Mouse (Mus musculus) erythroblast, embryonic 14.5 days (primary cell): Measurements from ENCODE around the gene Cpsf7. TPM values are rescaled to one million over a fixed set of nuclear protein-coding genes. Genes with fewer than 3 reads are reported as not detected.
A peak's percentile ranks its signal among the peaks of the same experiment; 100 is the strongest.

Source experiments
- H3K27me3 ChIP-seq: 2 replicates; pipeline ENCODE4 v1.6.1; 2012; ENCODE audit warnings: inconsistent platforms; ENCODE audit not compliant: control insufficient read depth
- H3K36me3 ChIP-seq: 2 replicates; pipeline ENCODE4 v1.6.1; 2012; ENCODE audit warnings: mild to moderate bottlenecking, inconsistent platforms; ENCODE audit not compliant: control insufficient read depth
- H3K4me1 ChIP-seq: 2 replicates; pipeline ENCODE4 v1.6.1; 2012; ENCODE audit warnings: inconsistent platforms; ENCODE audit not compliant: control insufficient read depth
- H3K4me3 ChIP-seq: replicated peaks from 2 replicates; pipeline ENCODE3; 2012; ENCODE audit warnings: moderate library complexity, mild to moderate bottlenecking, inconsistent platforms
- H3K9me3 ChIP-seq: 2 replicates; pipeline ENCODE4 v1.6.1; 2012; ENCODE audit warnings: low read length, inconsistent platforms, mixed read lengths; ENCODE audit not compliant: control insufficient read depth
- GATA1 ChIP-seq: IDR thresholded peaks from 2 replicates; pipeline ENCODE4 v1.6.1; 2012; ENCODE audit warnings: low read length, inconsistent platforms, mixed read lengths
- TAL1 ChIP-seq: IDR thresholded peaks from 3 replicates; pipeline ENCODE4 v1.6.1; 2012; ENCODE audit warnings: low read length, inconsistent platforms, mixed read lengths
- polyA plus RNA-seq: library from polyadenylated mRNA; stranded (reverse); fragments of >175 nt; gene quantifications from 2 replicates; pipeline ENCODE4 v1.2.3, GENCODE M21; 2012

Cpsf7 gene
- polyA plus RNA-seq: 1.5 and 2.5 TPM in 2 replicates

GRCm38 (mm10) chr19:10525106-10525901 lies at the start of gene Cpsf7:
Cpsf7 (plus strand) TSS chr19:10525266.
- peak within 1 kb of the TSS; percentile 100 for H3K4me3 ChIP-seq
- peaks cover 61% of the 10 kb centered on the region for H3K36me3 ChIP-seq
- H3K27me3 ChIP-seq: no peaks in the 10 kb centered on the region
- no peak for TF ChIP-seq GATA1
- TF ChIP-seq TAL1: no peak
- peaks cover 54% of the 10 kb centered on the region for H3K4me1 ChIP-seq
- no peaks in the 10 kb centered on the region for H3K9me3 ChIP-seq

GRCm38 (mm10) chr19:10479541-10479940 lies 45.5 kb upstream of the Cpsf7 start:
- Histone ChIP-seq H3K27me3 (peaks cover 2% of the 10 kb centered on the region; the same call in 1 of the 2 replicates), H3K36me3 (no peaks in the 10 kb centered on the region), H3K9me3 (no peaks in the 10 kb centered on the region), H3K4me1 (no peaks in the 10 kb centered on the region), H3K4me3 (no peak overlapping the region)
- no peak for TF ChIP-seq GATA1
- TF ChIP-seq TAL1: no peak

GRCm38 (mm10) chr19:10482703-10483102 lies 42.4 kb upstream of the Cpsf7 start, which contains the start of gene Ppp1r32:
Ppp1r32 (minus strand) TSS chr19:10482928.
- Histone ChIP-seq H3K9me3 (no peaks in the 10 kb centered on the region), H3K4me1 (no peaks in the 10 kb centered on the region), H3K4me3 (no peak within 1 kb of the TSS), H3K36me3 (no peaks in the 10 kb centered on the region), H3K27me3 (peaks cover 2% of the 10 kb centered on the region; the same call in 1 of the 2 replicates)
- TF ChIP-seq GATA1 (no peak), TAL1 (no peak)

GRCm38 (mm10) chr19:10486264-10486738 lies 38.8 kb upstream of the Cpsf7 start:
- Histone ChIP-seq H3K4me3 (no peak overlapping the region), H3K36me3 (no peaks in the 10 kb centered on the region), H3K27me3 (no peaks in the 10 kb centered on the region; the same call in 1 of the 2 replicates), H3K4me1 (no peaks in the 10 kb centered on the region), H3K9me3 (no peaks in the 10 kb centered on the region)
- TF ChIP-seq GATA1: no peak
- no peak for TF ChIP-seq TAL1

GRCm38 (mm10) chr19:10495670-10496069 lies 29.4 kb upstream of the Cpsf7 start:
- H3K4me3 ChIP-seq: no peak overlapping the region
- TF ChIP-seq GATA1 (no peak), TAL1 (no peak)
- H3K9me3 ChIP-seq: no peaks in the 10 kb centered on the region
- peaks cover 47% of the 10 kb centered on the region for H3K36me3 ChIP-seq
- no peaks in the 10 kb centered on the region; the same call in none of the 2 replicates for H3K27me3 ChIP-seq
- no peaks in the 10 kb centered on the region for H3K4me1 ChIP-seq

GRCm38 (mm10) chr19:10496976-10497375 lies 28.1 kb upstream of the Cpsf7 start:
- TF ChIP-seq TAL1 (no peak), GATA1 (no peak)
- Histone ChIP-seq H3K4me1 (no peaks in the 10 kb centered on the region), H3K27me3 (no peaks in the 10 kb centered on the region; the same call in none of the 2 replicates), H3K4me3 (no peak overlapping the region), H3K9me3 (no peaks in the 10 kb centered on the region), H3K36me3 (peaks cover 60% of the 10 kb centered on the region)

- Histone ChIP-seq H3K9me3 (no peaks in the 10 kb centered on the region), H3K27me3 (no peaks in the 10 kb centered on the region), H3K4me1 (no peaks in the 10 kb centered on the region), H3K36me3 (peaks cover 67% of the 10 kb centered on the region), H3K4me3 (no peak overlapping the region)
- TF ChIP-seq GATA1 (no peak), TAL1 (no peak)
Observed at GRCm38 (mm10) chr19:10497512-10498160, 27.4 kb upstream of the Cpsf7 start.

GRCm38 (mm10) chr19:10500581-10500980 lies 24.5 kb upstream of the Cpsf7 start:
- no peaks in the 10 kb centered on the region for H3K4me1 ChIP-seq
- H3K4me3 ChIP-seq: no peak overlapping the region
- H3K9me3 ChIP-seq: no peaks in the 10 kb centered on the region
- TF ChIP-seq GATA1 (no peak), TAL1 (no peak)
- H3K27me3 ChIP-seq: no peaks in the 10 kb centered on the region
- H3K36me3 ChIP-seq: peaks cover 91% of the 10 kb centered on the region

- Histone ChIP-seq H3K4me1 (no peaks in the 10 kb centered on the region), H3K27me3 (no peaks in the 10 kb centered on the region), H3K36me3 (peaks cover 93% of the 10 kb centered on the region), H3K4me3 (no peak overlapping the region), H3K9me3 (no peaks in the 10 kb centered on the region)
- TF ChIP-seq TAL1 (no peak), GATA1 (no peak)
Observed at GRCm38 (mm10) chr19:10502571-10502970, 22.5 kb upstream of the Cpsf7 start.
